Mouse (Mus musculus) liver, embryonic 12.5 days (tissue): ENCODE data around the gene Igfbp5. TPM values are rescaled to one million over a fixed set of nuclear protein-coding genes. Genes with fewer than 3 reads are reported as not detected.

Source experiments
- ATAC-seq: fragments of 200-750 bp; cut with Nextera tagmentation; 2 replicates; pipeline ENCODE4 v1.8.0; 2017; ENCODE audit warnings: moderate number of reproducible peaks, mild to moderate bottlenecking, moderate library complexity
- H3K27ac ChIP-seq: fragments of 300-500 bp; sonication (generic); 2 replicates; pipeline ENCODE4 v1.5.1; 2016; ENCODE audit warnings: mild to moderate bottlenecking
- H3K27me3 ChIP-seq: fragments of 300-500 bp; sonication (generic); replicated peaks from 2 replicates; pipeline ENCODE4 v1.6.1; 2016; ENCODE audit warnings: mild to moderate bottlenecking, moderate library complexity
- H3K36me3 ChIP-seq: fragments of 300-500 bp; sonication (generic); 2 replicates; pipeline ENCODE4 v1.6.1; 2016; ENCODE audit warnings: mild to moderate bottlenecking, moderate library complexity
- H3K4me1 ChIP-seq: fragments of 300-500 bp; sonication (generic); 2 replicates; pipeline ENCODE4 v1.6.1; 2016
- H3K4me2 ChIP-seq: fragments of 300-500 bp; sonication (generic); 2 replicates; pipeline ENCODE4 v1.6.1; 2016; ENCODE audit warnings: mild to moderate bottlenecking, moderate library complexity
- H3K4me3 ChIP-seq: fragments of 300-500 bp; sonication (generic); 2 replicates; pipeline ENCODE4 v1.5.1; 2016; ENCODE audit warnings: mild to moderate bottlenecking, moderate library complexity
- H3K9ac ChIP-seq: fragments of 300-500 bp; sonication (generic); 2 replicates; pipeline ENCODE4 v1.6.1; 2016; ENCODE audit warnings: mild to moderate bottlenecking, moderate library complexity
- H3K9me3 ChIP-seq: fragments of 300-500 bp; sonication (generic); replicated peaks from 2 replicates; pipeline ENCODE4 v1.6.1; 2016; ENCODE audit warnings: mild to moderate bottlenecking, moderate library complexity
- WGBS: fragments of 180-500 bp; shearing (Covaris S2); methylation state at CpG from one replicate; pipeline ENCODE4 v1.1.7; 2016; ENCODE audit not compliant: insufficient replicate concordance; 5-methylcytosine and 5-hydroxymethylcytosine counted together
- polyA plus RNA-seq: library from polyadenylated mRNA; unstranded; fragments of >200 nt; fragmentation: Nextera tagmentation; extraction: Ambion mirVana; gene quantifications from 2 replicates; pipeline ENCODE4 v1.2.1, GENCODE M21; 2016

Igfbp5 gene
- 7.6 and 10.9 TPM in 2 replicates for polyA plus RNA-seq

- 3% methylated on average over 38 of the region's 38 CpGs for WGBS
- H3K36me3 ChIP-seq = no peaks in the 10 kb centered on the region
- H3K9ac ChIP-seq = no peak within 1 kb of the TSS; the same call in 1 of the 2 replicates
- H3K27me3 ChIP-seq = peaks cover 86% of the 10 kb centered on the region
- H3K9me3 ChIP-seq = no peaks in the 10 kb centered on the region
- H3K4me2 ChIP-seq = peak within 1 kb of the TSS; percentile 69
- peaks cover 51% of the 10 kb centered on the region for H3K4me1 ChIP-seq
- H3K27ac ChIP-seq = 0 out of 2 replicates have a peak within 1 kb of the TSS, but pooled peaks have one; percentile 2
- peak within 1 kb of the TSS; percentile 38 for H3K4me3 ChIP-seq
- ATAC-seq = no peak
These were observed at the start of gene Igfbp5 for GRCm38 (mm10) chr1:72874287-72875211. TSS of gene Igfbp5 (minus strand) at chr1:72874884.

GRCm38 (mm10) chr1:72914815-72915214, 40.1 kb upstream of the Igfbp5 start:
- Histone ChIP-seq H3K27me3 (no peaks in the 10 kb centered on the region), H3K9ac (no peak overlapping the region), H3K4me3 (no peak overlapping the region), H3K4me2 (no peak overlapping the region), H3K4me1 (no peaks in the 10 kb centered on the region), H3K27ac (no peak overlapping the region), H3K36me3 (no peaks in the 10 kb centered on the region), H3K9me3 (no peaks in the 10 kb centered on the region)
- ATAC-seq = no peak
- WGBS = 44% methylated on average over 6 of the region's 6 CpGs

GRCm38 (mm10) chr1:72913073-72913472, 38.4 kb upstream of the Igfbp5 start:
- ATAC-seq = no peak
- Histone ChIP-seq H3K4me1 (no peaks in the 10 kb centered on the region), H3K27me3 (no peaks in the 10 kb centered on the region), H3K4me3 (no peak overlapping the region), H3K9me3 (no peaks in the 10 kb centered on the region), H3K36me3 (no peaks in the 10 kb centered on the region), H3K9ac (no peak overlapping the region), H3K27ac (no peak overlapping the region), H3K4me2 (no peak overlapping the region)
- 69% methylated on average over 5 of the region's 5 CpGs for WGBS

- H3K9ac ChIP-seq = no peak overlapping the region
- no peaks in the 10 kb centered on the region for H3K27me3 ChIP-seq
- no peak overlapping the region for H3K4me3 ChIP-seq
- H3K4me2 ChIP-seq = no peak overlapping the region
- ATAC-seq = no peak
- WGBS = 57% methylated on average over 2 of the region's 2 CpGs
- no peaks in the 10 kb centered on the region for H3K4me1 ChIP-seq
- no peaks in the 10 kb centered on the region for H3K36me3 ChIP-seq
- no peak overlapping the region for H3K27ac ChIP-seq
- H3K9me3 ChIP-seq = no peaks in the 10 kb centered on the region
These were observed 21.1 kb upstream of the Igfbp5 start for GRCm38 (mm10) chr1:72895821-72896220.

GRCm38 (mm10) chr1:72887910-72888309, 13.2 kb upstream of the Igfbp5 start:
- WGBS = 40% methylated on average over 1 of the region's 1 CpGs
- no peak for ATAC-seq
- Histone ChIP-seq H3K27ac (no peak overlapping the region), H3K36me3 (no peaks in the 10 kb centered on the region), H3K27me3 (no peaks in the 10 kb centered on the region), H3K4me2 (no peak overlapping the region), H3K9ac (no peak overlapping the region), H3K4me1 (no peaks in the 10 kb centered on the region), H3K9me3 (no peaks in the 10 kb centered on the region), H3K4me3 (no peak overlapping the region)

GRCm38 (mm10) chr1:72885819-72886169, 11.1 kb upstream of the Igfbp5 start:
- H3K9me3 ChIP-seq = no peaks in the 10 kb centered on the region
- no peaks in the 10 kb centered on the region for H3K4me1 ChIP-seq
- H3K27ac ChIP-seq = no peak overlapping the region
- no peak for ATAC-seq
- no peaks in the 10 kb centered on the region for H3K36me3 ChIP-seq
- no peak overlapping the region for H3K4me3 ChIP-seq
- 65% methylated on average over 7 of the region's 7 CpGs for WGBS
- no peak overlapping the region for H3K9ac ChIP-seq
- no peaks in the 10 kb centered on the region for H3K27me3 ChIP-seq
- H3K4me2 ChIP-seq = no peak overlapping the region

- Histone ChIP-seq H3K4me2 (no peak overlapping the region), H3K4me1 (no peaks in the 10 kb centered on the region), H3K9ac (no peak overlapping the region), H3K9me3 (no peaks in the 10 kb centered on the region), H3K27me3 (no peaks in the 10 kb centered on the region), H3K27ac (no peak overlapping the region), H3K36me3 (no peaks in the 10 kb centered on the region), H3K4me3 (no peak overlapping the region)
- 63% methylated on average over 11 of the region's 11 CpGs for WGBS
- no peak for ATAC-seq
These were observed 10.6 kb upstream of the Igfbp5 start for GRCm38 (mm10) chr1:72885111-72885818.

GRCm38 (mm10) chr1:72879319-72879634, 4.6 kb upstream of the Igfbp5 start:
- Histone ChIP-seq H3K4me2 (no peak overlapping the region), H3K9me3 (no peaks in the 10 kb centered on the region), H3K4me1 (0 out of 2 replicates have a peak, but pooled peaks cover 7% of the 10 kb centered on the region), H3K4me3 (no peak overlapping the region), H3K27me3 (peaks cover 43% of the 10 kb centered on the region), H3K36me3 (no peaks in the 10 kb centered on the region), H3K9ac (no peak overlapping the region), H3K27ac (no peak overlapping the region)
- 31% methylated on average over 4 of the region's 4 CpGs for WGBS
- ATAC-seq = no peak

GRCm38 (mm10) chr1:72878473-72879318, 4.0 kb upstream of the Igfbp5 start:
- WGBS = 58% methylated on average over 25 of the region's 25 CpGs
- no peaks in the 10 kb centered on the region for H3K9me3 ChIP-seq
- H3K27ac ChIP-seq = no peak overlapping the region
- no peak overlapping the region for H3K4me3 ChIP-seq
- H3K4me1 ChIP-seq = peaks cover 12% of the 10 kb centered on the region; the same call in 1 of the 2 replicates
- no peak overlapping the region for H3K4me2 ChIP-seq
- no peak overlapping the region for H3K9ac ChIP-seq
- H3K36me3 ChIP-seq = no peaks in the 10 kb centered on the region
- H3K27me3 ChIP-seq = peaks cover 49% of the 10 kb centered on the region
- no peak for ATAC-seq

GRCm38 (mm10) chr1:72877892-72878291, 3.2 kb upstream of the Igfbp5 start:
- ATAC-seq = no peak
- Histone ChIP-seq H3K4me3 (no peak overlapping the region), H3K9ac (no peak overlapping the region), H3K4me2 (no peak overlapping the region), H3K4me1 (peaks cover 19% of the 10 kb centered on the region; the same call in 1 of the 2 replicates), H3K9me3 (no peaks in the 10 kb centered on the region), H3K27me3 (peaks cover 57% of the 10 kb centered on the region), H3K36me3 (no peaks in the 10 kb centered on the region), H3K27ac (no peak overlapping the region)
- 0% methylated on average over 3 of the region's 3 CpGs for WGBS

- H3K4me1 ChIP-seq = peaks cover 36% of the 10 kb centered on the region
- peaks cover 75% of the 10 kb centered on the region for H3K27me3 ChIP-seq
- H3K9ac ChIP-seq = no peak overlapping the region
- H3K4me2 ChIP-seq = no peak overlapping the region
- WGBS = 48% methylated on average over 3 of the region's 3 CpGs
- no peaks in the 10 kb centered on the region for H3K36me3 ChIP-seq
- no peaks in the 10 kb centered on the region for H3K9me3 ChIP-seq
- H3K4me3 ChIP-seq = no peak overlapping the region
- ATAC-seq = no peak
- H3K27ac ChIP-seq = no peak overlapping the region
These were observed 1.4 kb upstream of the Igfbp5 start for GRCm38 (mm10) chr1:72876111-72876510.
